Mouse (Mus musculus) forebrain, embryonic 10.5 days (tissue): Measurements from ENCODE around the gene Fat3. TPM values are rescaled to one million over a fixed set of nuclear protein-coding genes. Genes with fewer than 3 reads are reported as not detected.

Experiments
- DNase-seq: peaks from one replicate; pipeline ENCODE4 v3.0.0-alpha.2; 2017; ENCODE audit warnings: low spot score; ENCODE audit errors: extremely low spot score
- H3K27ac ChIP-seq: fragments of 300-500 bp; sonication (generic); 2 replicates; pipeline ENCODE4 v1.5.1; 2016; ENCODE audit warnings: mild to moderate bottlenecking
- H3K27me3 ChIP-seq: fragments of 300-500 bp; sonication (generic); 2 replicates; pipeline ENCODE4 v1.6.1; 2016; ENCODE audit warnings: mild to moderate bottlenecking; ENCODE audit not compliant: poor library complexity, severe bottlenecking
- H3K36me3 ChIP-seq: fragments of 300-500 bp; sonication (generic); replicated peaks from 2 replicates; pipeline ENCODE4 v1.6.1; 2016; ENCODE audit warnings: mild to moderate bottlenecking, moderate library complexity
- H3K4me1 ChIP-seq: fragments of 300-500 bp; sonication (generic); 2 replicates; pipeline ENCODE4 v1.6.1; 2016
- H3K4me3 ChIP-seq: fragments of 300-500 bp; sonication (generic); 2 replicates; pipeline ENCODE4 v1.5.1; 2016; ENCODE audit warnings: mild to moderate bottlenecking, moderate library complexity
- H3K9me3 ChIP-seq: fragments of 300-500 bp; sonication (generic); 2 replicates; pipeline ENCODE4 v1.6.1; 2016; ENCODE audit warnings: mild to moderate bottlenecking, moderate library complexity
- WGBS: fragments of 180-500 bp; shearing (Covaris S2); methylation state at CpG from one replicate; pipeline ENCODE4 v1.1.7; 2016; 5-methylcytosine and 5-hydroxymethylcytosine counted together
- polyA plus RNA-seq: library from polyadenylated mRNA; unstranded; fragments of >200 nt; fragmentation: Nextera tagmentation; extraction: Ambion mirVana; gene quantifications from 2 replicates; pipeline ENCODE4 v1.2.1, GENCODE M21; 2016

Gene Fat3
- polyA plus RNA-seq, 1 experiment from 2014 or later = 5.2 TPM

DNA sequence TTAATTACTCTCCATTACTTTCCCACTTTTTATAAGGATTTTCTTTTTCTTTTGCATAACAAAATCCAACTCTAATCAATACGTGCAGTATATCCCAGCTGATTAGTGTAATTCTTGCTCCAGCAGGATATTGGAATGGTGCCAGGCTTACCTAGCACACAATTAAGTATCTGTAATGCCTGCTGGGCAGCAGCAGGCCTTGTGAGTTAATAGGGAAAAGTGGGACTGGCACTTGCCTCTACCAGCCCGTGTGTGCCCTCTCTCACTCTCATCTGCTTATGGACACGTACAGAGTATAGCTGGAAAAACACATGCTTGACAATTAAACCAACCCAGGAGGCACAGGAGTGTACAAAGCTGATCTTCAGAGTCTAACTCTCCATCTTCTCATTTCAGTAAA is 11.4 kb downstream of the Fat3 start:
- H3K4me1 ChIP-seq = peaks cover 35% of the 10 kb centered on the region
- WGBS = 81% methylated on average over 3 of the region's 3 CpGs
- H3K9me3 ChIP-seq = no peaks in the 10 kb centered on the region
- H3K36me3 ChIP-seq = no peaks in the 10 kb centered on the region
- no peak for DNase-seq
- H3K27me3 ChIP-seq = no peaks in the 10 kb centered on the region
- H3K27ac ChIP-seq = no peak overlapping the region
- H3K4me3 ChIP-seq = no peak overlapping the region

DNA sequence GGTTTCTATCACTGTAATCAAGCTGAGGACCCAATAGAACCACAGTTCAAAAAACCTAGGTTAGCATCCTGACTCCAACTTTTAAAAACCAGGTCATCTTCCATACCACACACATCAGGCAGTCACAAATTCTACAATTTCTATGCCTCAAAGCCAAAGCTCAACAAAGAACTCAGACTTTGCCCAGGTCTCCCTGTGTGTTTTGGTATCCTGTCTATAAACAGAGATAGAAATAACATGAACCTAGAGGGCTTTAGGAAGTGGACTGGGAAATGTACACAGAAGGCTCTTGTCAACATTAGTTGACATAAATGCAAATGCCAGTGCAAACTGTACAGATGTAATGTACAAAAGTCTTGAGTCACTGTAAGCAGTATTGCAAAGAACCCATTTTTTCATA is 13.5 kb downstream of the Fat3 start:
- DNase-seq = no peak
- H3K4me1 ChIP-seq = peaks cover 39% of the 10 kb centered on the region
- no peaks in the 10 kb centered on the region for H3K9me3 ChIP-seq
- H3K27me3 ChIP-seq = no peaks in the 10 kb centered on the region
- H3K36me3 ChIP-seq = no peaks in the 10 kb centered on the region
- H3K27ac ChIP-seq = no peak overlapping the region
- H3K4me3 ChIP-seq = no peak overlapping the region

DNA sequence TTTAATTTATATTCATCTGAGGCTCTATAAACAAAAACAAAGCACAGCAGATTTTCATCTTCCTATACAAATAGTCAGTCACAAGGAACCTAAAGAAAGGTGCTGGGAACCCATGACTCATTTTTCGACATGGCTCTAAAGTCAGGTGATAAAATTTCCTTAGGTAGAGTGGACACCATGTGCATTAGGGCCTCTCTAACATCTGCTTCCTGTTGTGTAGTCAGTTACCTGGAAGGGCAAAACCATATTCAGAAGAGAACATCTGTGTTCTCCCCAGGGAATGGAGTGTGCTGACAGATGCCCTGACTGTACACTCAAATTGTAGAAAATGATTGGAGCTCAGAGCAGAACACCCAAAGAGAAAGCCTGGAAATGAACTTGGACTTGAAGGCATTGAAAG is 14.9 kb downstream of the Fat3 start:
- Histone ChIP-seq H3K4me3 (no peak overlapping the region), H3K36me3 (no peaks in the 10 kb centered on the region), H3K27me3 (no peaks in the 10 kb centered on the region), H3K9me3 (no peaks in the 10 kb centered on the region), H3K4me1 (peaks cover 39% of the 10 kb centered on the region), H3K27ac (no peak overlapping the region)
- DNase-seq = no peak
- WGBS = 90% methylated on average over 1 of the region's 1 CpGs

DNA sequence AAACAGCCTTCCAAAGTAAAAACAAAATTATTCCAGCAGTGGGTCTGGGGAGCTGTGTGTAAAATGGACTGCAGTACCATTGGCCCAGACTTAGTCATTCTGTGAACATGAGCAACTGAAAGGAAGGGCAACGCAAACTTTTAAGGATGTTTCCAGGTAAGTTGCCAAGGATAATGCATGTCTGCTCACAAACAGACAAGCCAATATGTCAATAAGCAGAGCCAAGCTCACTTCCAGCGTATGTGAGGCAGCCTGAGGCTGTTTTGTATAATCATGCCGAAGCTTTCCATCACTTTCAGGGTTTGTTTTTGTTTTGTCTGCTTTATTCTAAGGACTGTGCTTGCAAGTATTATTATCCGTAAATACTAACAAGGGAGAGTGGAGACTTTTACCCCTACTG is 15.9 kb downstream of the Fat3 start:
- H3K27me3 ChIP-seq = no peaks in the 10 kb centered on the region
- no peaks in the 10 kb centered on the region for H3K36me3 ChIP-seq
- DNase-seq = no peak
- H3K9me3 ChIP-seq = no peaks in the 10 kb centered on the region
- 43% methylated on average over 4 of the region's 4 CpGs for WGBS
- H3K4me3 ChIP-seq = no peak overlapping the region; the same call in 1 of the 2 replicates
- H3K4me1 ChIP-seq = peaks cover 39% of the 10 kb centered on the region
- peak overlapping the region; percentile 6; the same call in 1 of the 2 replicates for H3K27ac ChIP-seq

DNA sequence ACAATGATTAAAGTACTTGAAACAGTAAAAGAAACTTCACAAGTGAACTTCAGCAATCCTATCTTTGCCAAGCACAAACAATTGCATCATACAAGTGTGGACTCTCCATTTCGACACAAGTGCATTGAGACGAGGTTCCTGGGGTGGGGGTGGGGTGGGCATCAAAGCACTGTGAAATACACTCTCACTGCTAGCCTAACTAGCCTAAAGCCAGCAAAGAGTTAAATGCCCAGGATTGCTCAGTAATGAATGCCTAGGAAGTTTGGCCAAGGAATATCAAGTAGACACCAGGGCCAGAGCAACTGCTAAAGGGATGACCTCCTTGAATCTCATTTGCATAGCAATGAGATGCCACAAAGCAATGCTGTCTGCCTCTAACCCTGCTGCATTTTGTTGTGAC is 16.3 kb downstream of the Fat3 start:
- Histone ChIP-seq H3K27ac (peak overlapping the region; percentile 6; the same call in 1 of the 2 replicates), H3K4me3 (no peak overlapping the region; the same call in 1 of the 2 replicates)
- DNase-seq = peak; percentile 15

DNA sequence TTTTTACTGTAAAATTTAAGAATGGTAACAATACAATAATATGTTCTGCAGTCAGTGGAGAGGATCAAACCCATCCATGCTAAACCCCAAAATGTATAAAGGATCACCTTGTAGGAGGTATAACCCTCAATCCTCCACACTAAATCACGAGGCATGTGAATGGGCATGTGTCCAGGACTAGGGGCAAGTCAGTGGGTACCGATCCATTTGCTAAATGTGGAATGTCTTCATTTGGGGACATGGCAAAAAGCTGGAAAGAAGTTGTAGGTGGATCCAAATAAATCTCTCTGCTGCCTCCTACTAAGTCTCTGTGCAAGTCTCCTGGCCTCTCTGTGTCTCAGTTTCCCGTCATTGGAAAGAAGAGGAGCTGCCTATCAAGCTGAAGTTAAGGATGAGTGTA is 39.6 kb downstream of the Fat3 start:
- no peaks in the 10 kb centered on the region for H3K27me3 ChIP-seq
- no peaks in the 10 kb centered on the region for H3K4me1 ChIP-seq
- H3K36me3 ChIP-seq = no peaks in the 10 kb centered on the region
- H3K9me3 ChIP-seq = no peaks in the 10 kb centered on the region
- no peak for DNase-seq
- no peak overlapping the region for H3K4me3 ChIP-seq
- H3K27ac ChIP-seq = no peak overlapping the region
- WGBS = 91% methylated on average over 3 of the region's 3 CpGs

More for the DNA sequence above, 16.3 kb downstream of the Fat3 start:
- Histone ChIP-seq H3K27me3 (no peaks in the 10 kb centered on the region), H3K4me1 (peaks cover 37% of the 10 kb centered on the region), H3K9me3 (no peaks in the 10 kb centered on the region), H3K36me3 (no peaks in the 10 kb centered on the region)
- 45% methylated on average over 2 of the region's 2 CpGs for WGBS

DNA sequence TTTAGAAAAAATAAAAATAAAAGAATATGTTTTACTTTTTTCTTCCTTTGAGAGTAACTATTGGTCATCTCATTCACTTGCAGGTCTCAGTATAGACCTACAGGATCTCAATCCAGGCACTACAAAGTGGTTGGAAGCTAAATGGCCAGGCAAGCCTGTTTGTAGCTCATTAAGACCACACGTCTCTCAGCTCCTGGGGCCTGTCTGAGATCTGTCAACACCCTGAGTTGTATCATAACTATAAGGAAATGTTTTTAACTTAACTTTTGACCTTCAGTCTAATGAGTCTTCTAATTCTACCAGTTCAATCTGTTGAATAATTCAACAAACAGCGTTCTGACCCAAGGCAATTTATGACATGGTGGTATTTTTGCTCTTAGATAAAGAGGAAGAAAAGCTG is 40.5 kb downstream of the Fat3 start:
- Histone ChIP-seq H3K36me3 (no peaks in the 10 kb centered on the region), H3K4me3 (no peak overlapping the region), H3K27me3 (no peaks in the 10 kb centered on the region), H3K4me1 (no peaks in the 10 kb centered on the region), H3K9me3 (no peaks in the 10 kb centered on the region), H3K27ac (no peak overlapping the region)
- no peak for DNase-seq
- WGBS = 94% methylated on average over 2 of the region's 2 CpGs

DNA sequence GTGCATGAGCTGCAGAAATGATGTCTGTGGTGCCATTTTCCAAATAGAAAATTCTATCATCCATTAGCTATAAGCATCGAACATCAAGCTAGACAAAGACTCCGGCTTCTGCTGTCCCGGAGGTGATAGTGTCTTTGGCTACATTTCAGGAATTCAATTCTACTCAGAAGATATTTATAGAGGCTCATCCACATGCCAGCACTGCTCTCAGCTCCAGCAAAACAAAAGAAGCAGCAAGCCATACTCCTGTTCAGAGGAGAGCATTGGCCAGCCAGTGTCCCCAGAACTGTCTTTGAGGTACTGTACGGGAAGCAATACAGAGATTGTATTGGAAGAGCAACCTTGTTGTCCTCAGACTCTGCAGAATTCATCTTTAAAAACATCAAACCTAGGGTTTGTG is 59.2 kb downstream of the Fat3 start:
- Histone ChIP-seq H3K36me3 (no peaks in the 10 kb centered on the region), H3K4me3 (no peak overlapping the region), H3K4me1 (peaks cover 41% of the 10 kb centered on the region), H3K9me3 (no peaks in the 10 kb centered on the region), H3K27me3 (no peaks in the 10 kb centered on the region), H3K27ac (no peak overlapping the region)
- WGBS = 95% methylated on average over 4 of the region's 4 CpGs
- no peak for DNase-seq

DNA sequence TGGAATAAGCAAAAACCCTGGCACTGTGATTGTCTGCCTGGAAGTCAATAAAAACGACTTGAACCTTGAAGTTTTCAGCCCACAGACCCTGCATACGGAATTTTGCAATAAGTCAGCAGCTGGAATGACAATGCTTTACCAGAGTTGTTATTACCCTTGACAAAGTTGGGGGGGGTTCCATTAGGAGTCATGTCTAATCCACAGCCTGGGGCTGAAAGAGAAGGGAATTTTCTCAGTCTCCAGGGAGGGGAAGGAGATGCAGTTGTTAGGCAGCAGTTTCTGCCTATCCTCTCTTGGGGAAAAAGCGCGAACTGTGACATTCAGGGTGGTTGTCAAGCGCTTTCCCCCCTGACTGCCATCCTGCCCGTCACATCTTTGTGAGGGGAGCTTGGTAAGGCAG is 60.4 kb downstream of the Fat3 start:
- no peaks in the 10 kb centered on the region for H3K9me3 ChIP-seq
- H3K27ac ChIP-seq = no peak overlapping the region
- no peaks in the 10 kb centered on the region for H3K27me3 ChIP-seq
- DNase-seq = no peak
- H3K36me3 ChIP-seq = no peaks in the 10 kb centered on the region
- whole genome bisulfite sequencing = 68% methylated on average over 6 of the region's 6 CpGs
- H3K4me3 ChIP-seq = no peak overlapping the region
- peaks cover 45% of the 10 kb centered on the region for H3K4me1 ChIP-seq

DNA sequence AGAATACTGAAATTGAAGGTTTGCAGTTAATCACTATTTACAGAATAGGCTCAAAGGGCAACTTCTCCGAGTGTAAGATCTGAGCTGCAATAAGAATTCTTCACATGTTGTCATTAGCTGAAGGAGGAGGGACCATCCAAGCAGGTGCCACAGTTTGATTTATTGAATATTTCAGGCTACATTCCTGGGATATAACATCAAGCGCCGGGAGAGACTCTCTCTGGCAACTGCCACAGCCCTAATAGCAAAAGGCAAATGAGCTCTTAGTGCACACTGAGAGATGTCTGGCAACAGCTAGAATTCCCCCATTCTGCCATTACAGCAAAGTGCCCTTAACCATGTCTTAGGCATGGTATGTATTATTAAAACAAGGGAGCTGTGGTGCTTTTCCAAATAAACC is 61.1 kb downstream of the Fat3 start:
- WGBS = 79% methylated on average over 3 of the region's 3 CpGs
- Histone ChIP-seq H3K9me3 (no peaks in the 10 kb centered on the region), H3K4me3 (no peak overlapping the region), H3K27ac (no peak overlapping the region), H3K4me1 (peaks cover 45% of the 10 kb centered on the region), H3K27me3 (no peaks in the 10 kb centered on the region), H3K36me3 (no peaks in the 10 kb centered on the region)
- DNase-seq = no peak

DNA sequence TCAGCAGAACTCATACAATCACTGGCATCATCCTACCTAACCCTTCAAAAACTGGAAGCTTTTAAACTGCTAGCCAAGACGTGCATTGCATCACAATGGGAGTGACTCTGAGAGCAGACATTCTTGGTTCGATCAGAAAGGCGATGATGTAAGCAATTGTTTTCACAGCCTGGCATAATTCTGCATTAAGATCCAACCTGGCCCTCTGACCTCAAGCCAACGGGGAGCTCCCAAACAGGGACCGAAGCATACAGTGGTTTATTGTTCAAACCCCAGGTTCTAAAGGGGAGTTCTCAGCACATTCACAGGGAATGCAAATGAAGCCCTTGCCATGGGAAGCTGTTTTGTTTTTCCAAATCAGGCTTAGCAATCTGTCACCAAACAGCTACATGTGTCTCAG is 63.3 kb downstream of the Fat3 start:
- Histone ChIP-seq H3K36me3 (no peaks in the 10 kb centered on the region), H3K27me3 (no peaks in the 10 kb centered on the region), H3K9me3 (no peaks in the 10 kb centered on the region), H3K4me1 (peaks cover 49% of the 10 kb centered on the region), H3K27ac (peak overlapping the region; percentile 62; the same call in 1 of the 2 replicates), H3K4me3 (no peak overlapping the region)
- WGBS = 3% methylated on average over 5 of the region's 5 CpGs
- DNase-seq = peak; percentile 29

DNA sequence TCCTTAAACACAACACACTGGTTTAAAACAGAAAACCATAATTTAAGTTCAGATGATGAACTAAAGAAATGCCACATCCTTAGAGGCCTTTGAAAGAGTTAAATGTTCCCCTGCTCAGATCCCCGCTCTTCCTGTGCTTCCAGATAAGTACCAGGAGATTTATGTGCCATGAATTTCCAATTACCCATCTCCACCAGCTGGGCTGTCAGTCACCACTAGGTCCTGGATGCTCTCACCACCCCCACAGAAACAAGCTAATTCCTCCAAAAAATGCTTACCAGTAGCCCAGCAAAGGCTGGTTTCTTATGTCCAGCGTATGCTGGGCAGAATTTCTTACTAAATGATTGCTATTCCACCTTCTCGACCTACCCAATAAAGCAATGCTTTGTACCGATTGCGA is 72.5 kb downstream of the Fat3 start:
- H3K4me3 ChIP-seq = no peak overlapping the region
- H3K27ac ChIP-seq = no peak overlapping the region
- peaks cover 12% of the 10 kb centered on the region; the same call in 1 of the 2 replicates for H3K4me1 ChIP-seq
- no peaks in the 10 kb centered on the region for H3K9me3 ChIP-seq
- DNase-seq = no peak
- no peaks in the 10 kb centered on the region for H3K36me3 ChIP-seq
- H3K27me3 ChIP-seq = no peaks in the 10 kb centered on the region
- 82% methylated on average over 5 of the region's 5 CpGs for WGBS

DNA sequence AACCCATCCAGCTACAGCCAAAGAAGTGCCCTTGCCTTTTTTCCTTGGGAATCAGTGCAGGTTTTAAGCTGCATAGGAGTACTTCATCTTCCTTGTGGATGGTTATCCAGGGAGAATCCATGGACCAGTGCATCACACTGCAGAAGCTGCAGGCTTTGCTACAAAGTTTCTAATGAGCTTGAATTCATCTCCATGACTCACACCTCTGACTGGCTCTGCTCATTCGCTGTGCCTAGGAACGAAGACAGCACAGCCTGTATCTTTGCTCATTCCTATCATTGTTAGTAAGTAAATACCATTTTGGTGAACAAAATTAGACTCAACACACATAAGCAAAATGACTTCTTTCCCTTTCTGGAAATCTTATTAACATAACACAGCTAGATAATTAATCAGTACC is 78.4 kb downstream of the Fat3 start:
- no peak for DNase-seq
- H3K27me3 ChIP-seq = no peaks in the 10 kb centered on the region
- no peaks in the 10 kb centered on the region for H3K9me3 ChIP-seq
- H3K4me1 ChIP-seq = peaks cover 6% of the 10 kb centered on the region; the same call in 1 of the 2 replicates
- no peak overlapping the region for H3K4me3 ChIP-seq
- no peak overlapping the region for H3K27ac ChIP-seq
- no peaks in the 10 kb centered on the region for H3K36me3 ChIP-seq
- WGBS = 88% methylated on average over 2 of the region's 2 CpGs

DNA sequence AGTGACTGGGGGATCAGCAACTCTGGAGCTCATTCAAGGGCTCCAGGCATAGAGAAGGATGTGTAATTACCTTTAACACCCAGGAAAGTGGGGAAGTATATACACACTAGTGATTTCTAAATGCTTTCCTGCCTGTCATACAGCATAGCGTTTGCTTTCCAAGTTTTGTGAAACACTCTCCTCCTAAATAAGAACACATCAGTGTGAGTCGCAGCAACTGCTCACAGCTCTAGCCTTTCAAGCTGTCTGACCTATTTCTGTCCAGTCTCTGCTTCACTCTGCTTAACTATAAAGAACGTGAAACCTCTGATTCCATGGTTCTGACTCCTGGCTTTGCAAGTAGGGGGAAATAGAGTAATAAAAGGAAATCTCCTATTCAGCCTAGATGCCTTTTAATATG is 98.3 kb downstream of the Fat3 start:
- no peak overlapping the region for H3K4me3 ChIP-seq
- H3K27me3 ChIP-seq = no peaks in the 10 kb centered on the region
- H3K27ac ChIP-seq = no peak overlapping the region
- DNase-seq = no peak
- H3K36me3 ChIP-seq = no peaks in the 10 kb centered on the region
- H3K4me1 ChIP-seq = peaks cover 69% of the 10 kb centered on the region
- WGBS = 76% methylated on average over 3 of the region's 3 CpGs
- H3K9me3 ChIP-seq = no peaks in the 10 kb centered on the region
